20 mouse cellular contexts compared by ENCODE assay signal in genomic region chr10:21635988-21636710, GRCm38 (mm10). TPM values are rescaled to one million over a fixed set of nuclear protein-coding genes. Genes with fewer than 3 reads are reported as not detected.
DNase-seq lines count a peak whose midpoint lies in the region; ATAC-seq and TF ChIP-seq lines count a peak whose summit lies in the region.
"Had no signal": no experiment of that assay in that cellular context is flagged by ENCODE, and none has a peak within 500 bp of the region (broad histone marks: within the 10 kb centered on the region; RNA-seq: fewer than 3 reads in every experiment).

No protein-coding gene starts in this region.

- no peak overlapping the region for H3K9ac ChIP-seq in heart, embryonic 13.5 days
- H3K9ac ChIP-seq: hindbrain, embryonic 15.5 days; lung, embryonic 15.5 days had no signal

- TF ChIP-seq POLR2A in myocyte (IDR thresholded peaks at IDR 0.05; ENCODE audit: insufficient read length, low read depth), result no peak

- H3K4me3 ChIP-seq in left cerebral cortex, adult 2 months, result no peak overlapping the region
- H3K4me3 ChIP-seq in heart, embryonic 13.5 days, result no peak overlapping the region
- H3K4me3 ChIP-seq in myocyte, result no peak overlapping the region
- H3K4me3 ChIP-seq: hindbrain, embryonic 15.5 days; lung, embryonic 15.5 days had no signal

- no peaks in the 10 kb centered on the region for H3K27me3 ChIP-seq in heart, embryonic 13.5 days (replicated peaks)
- no peaks in the 10 kb centered on the region for H3K27me3 ChIP-seq in myocyte (ENCODE audit: control insufficient read depth, insufficient read depth, insufficient read length)
- H3K27me3 ChIP-seq: hindbrain, embryonic 15.5 days; lung, embryonic 15.5 days had no signal

- no peak overlapping the region for H3ac ChIP-seq in myocyte (ENCODE audit: control insufficient read depth, insufficient read length)

- DNase-seq in heart, adult 8-10 months (ENCODE audit: low spot score), result peak; percentile 45
- DNase-seq in heart, postnatal 36 days, result no peak
- no peak for DNase-seq in left cerebral cortex, adult 2 months (ENCODE audit: extremely low spot score in 1 of 2, low spot score in 2 of 2)
- no peak for DNase-seq in left cerebral cortex, postnatal 25 days (ENCODE audit: low spot score in 2 of 2)
- DNase-seq in c-Kit-positive CD71-positive TER-119-positive erythroid progenitor cells, embryonic 14.5 days (ENCODE audit: low spot score), result no peak
- DNase-seq: cerebellum, adult 9-11 months; left cerebral cortex, postnatal 4 days had no signal

- 65% methylated on average over 4 of the region's 4 CpGs for WGBS in heart, embryonic 13.5 days

- no peaks in the 10 kb centered on the region for H3K36me3 ChIP-seq in heart, embryonic 13.5 days
- no peaks in the 10 kb centered on the region for H3K36me3 ChIP-seq in myocyte (ENCODE audit: control insufficient read depth, insufficient read depth)
- H3K36me3 ChIP-seq: hindbrain, embryonic 15.5 days; lung, embryonic 15.5 days had no signal

- no peaks in the 10 kb centered on the region for H3K79me2 ChIP-seq in myocyte (ENCODE audit: control insufficient read depth, insufficient read depth)

- peak overlapping the region; percentile 37; the same call in 1 of the 2 replicates for H3K27ac ChIP-seq in left cerebral cortex, adult 2 months
- peak overlapping the region; percentile 34; the same call in 1 of the 2 replicates for H3K27ac ChIP-seq in heart, embryonic 13.5 days (replicated peaks)
- H3K27ac ChIP-seq: hindbrain, embryonic 15.5 days; lung, embryonic 15.5 days had no signal

- ATAC-seq in heart, embryonic 13.5 days (ENCODE audit: extremely low read depth, insufficient number of reproducible peaks, low FRiP score, low TSS enrichment), result no peak
- ATAC-seq: CD4-positive, CD25-positive, alpha-beta regulatory T cell, adult 4 months; midbrain, embryonic 16.5 days had no signal

- H3K4me2 ChIP-seq in heart, embryonic 13.5 days, result no peak overlapping the region
- H3K4me2 ChIP-seq in myocyte (ENCODE audit: low read depth), result no peak overlapping the region
- H3K4me2 ChIP-seq: hindbrain, embryonic 15.5 days; liver, embryonic 11.5 days; lung, embryonic 15.5 days had no signal

- intact Hi-C loops in heart, postnatal 36 days (cut with DNase I), result loop anchor here (2.0 kb wide), 1 partner anchor 33 kb away; no protein-coding TSS in a partner anchor
- intact Hi-C loops in left cerebral cortex, adult 2 months (cut with DNase I), result no loop called here
- intact Hi-C loops in left cerebral cortex, postnatal 25 days (cut with DNase I), result no loop called here

- TF ChIP-seq CTCF in left cerebral cortex, adult 2 months (IDR thresholded peaks at IDR 0.05), result no peak

- H3K9me3 ChIP-seq in heart, embryonic 13.5 days, result no peaks in the 10 kb centered on the region
- H3K9me3 ChIP-seq: hindbrain, embryonic 15.5 days; lung, embryonic 15.5 days had no signal

- H3K4me1 ChIP-seq in heart, embryonic 13.5 days, result peaks cover 24% of the 10 kb centered on the region
- H3K4me1 ChIP-seq: hindbrain, embryonic 15.5 days had no signal

TF ChIP-seq in myocyte, 11 proteins besides CTCF, POLR2A, EP300 and RAD21:
- TF ChIP-seq POLR2AphosphoS2 (IDR thresholded peaks at IDR 0.05; ENCODE audit: insufficient read length, low read depth) (no peak), TCF12 (IDR thresholded peaks at IDR 0.05; ENCODE audit: insufficient read depth, poor library complexity, severe bottlenecking) (no peak), MYOD1 (IDR thresholded peaks at IDR 0.05; ENCODE audit: control insufficient read depth in 1 of 3, insufficient read length in 2 of 3, low read depth in 2 of 3) (peak in 2 of 3 experiments; percentile 23 to 56), MYOG (IDR thresholded peaks at IDR 0.05; ENCODE audit: control insufficient read depth in 1 of 3, insufficient read depth in 1 of 3, insufficient read length in 2 of 3, low read depth in 2 of 3) (peak in 1 of 3 experiments; percentile 38)
TF ChIP-seq in myocyte: peak in this region for 2.

RNA-seq across cellular contexts. Expression of gene 1700020N01Rik, which starts 43.2 kb away (rescaled TPM):
- not detected for total RNA-seq in heart, adult 8-10 months (2022)
- not detected for total RNA-seq in heart, postnatal 36 days (2021)
- total RNA-seq in left cerebral cortex, adult 2 months (2021), result not detected
- total RNA-seq in left cerebral cortex, postnatal 25 days (2021), result not detected
- polyA plus RNA-seq in heart, embryonic 13.5 days (2015; fragmentation: Nextera tagmentation; extraction: Ambion mirVana), result not detected in 2 replicates
- not detected for polyA plus RNA-seq in myocyte (2012; fragmentation: generic; extraction: Trizol)
- total RNA-seq: adrenal gland, postnatal 10 days; layer of hippocampus, postnatal 25 days; left cerebral cortex, postnatal 4 days; megakaryocyte, adult 5-6 weeks; MEL had no signal
- polyA plus RNA-seq: CD4-positive, CD25-positive, alpha-beta regulatory T cell, adult 4 months; gonadal fat pad, adult 2 months; hindbrain, embryonic 15.5 days; liver, embryonic 11.5 days; lung, embryonic 15.5 days; midbrain, embryonic 16.5 days; neural tube, embryonic 14.5 days had no signal
